ENCODE assay signal across 8 mouse cellular contexts in the genomic region with DNA sequence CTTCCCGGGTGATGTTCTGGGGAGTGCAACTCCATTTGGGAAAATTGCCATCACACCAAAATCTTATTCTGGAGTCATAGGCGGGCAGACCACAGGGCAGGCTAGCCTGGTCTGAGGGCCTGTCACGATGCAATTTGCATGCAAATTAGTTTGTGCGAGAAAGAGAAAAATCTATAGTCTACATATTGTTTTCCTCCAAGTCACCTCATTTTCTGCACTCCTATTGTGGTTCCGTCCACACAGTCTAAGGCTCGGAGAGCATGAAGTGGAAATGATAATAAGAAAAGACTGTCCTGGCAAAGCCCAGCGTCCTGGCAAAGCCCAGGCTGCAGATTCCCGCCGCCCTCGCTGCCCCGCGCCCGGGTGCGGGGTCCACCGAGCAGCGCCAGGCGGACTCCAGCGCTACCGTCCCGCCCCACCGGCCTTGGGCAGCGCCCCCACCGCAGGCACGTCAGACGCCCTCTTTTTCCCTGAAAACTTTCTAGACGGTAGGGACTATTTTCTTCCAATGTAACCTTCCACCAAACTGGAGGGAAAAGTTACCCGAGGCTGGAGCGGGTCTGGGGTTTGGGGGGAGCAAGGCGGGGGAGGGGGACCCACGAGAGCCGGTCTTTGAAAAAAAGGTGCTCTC. TPM values are rescaled to one million over a fixed set of nuclear protein-coding genes. Genes with fewer than 3 reads are reported as not detected.
A peak's percentile ranks its signal among the peaks of the same experiment; 100 is the strongest.
DNase-seq lines count a peak whose midpoint lies in the region; ATAC-seq and TF ChIP-seq lines count a peak whose summit lies in the region.

No protein-coding gene starts in this region.

- H3K36me3 ChIP-seq in embryonic facial prominence, embryonic 10.5 days (replicated peaks) = no peaks in the 10 kb centered on the region
- H3K36me3 ChIP-seq in heart, embryonic 12.5 days = 0 out of 2 replicates have a peak, but pooled peaks cover 3% of the 10 kb centered on the region
- H3K36me3 ChIP-seq in kidney, embryonic 15.5 days = no peaks in the 10 kb centered on the region
- no peaks in the 10 kb centered on the region for H3K36me3 ChIP-seq in lung, embryonic 15.5 days

- peak overlapping the region; percentile 74 for H3K4me3 ChIP-seq in embryonic facial prominence, embryonic 10.5 days
- H3K4me3 ChIP-seq in heart, embryonic 12.5 days = peak overlapping the region; percentile 69
- H3K4me3 ChIP-seq in kidney, embryonic 15.5 days (replicated peaks) = peak overlapping the region; percentile 71
- H3K4me3 ChIP-seq in lung, embryonic 15.5 days = peak overlapping the region; percentile 62
- H3K4me3 ChIP-seq in olfactory bulb, adult 2 months (ENCODE audit: insufficient read depth, low read depth, low read length) = peak overlapping the region; percentile 98

- H3K27ac ChIP-seq in embryonic facial prominence, embryonic 10.5 days (replicated peaks) = peak overlapping the region; percentile 97
- peak overlapping the region; percentile 83 for H3K27ac ChIP-seq in heart, embryonic 12.5 days (ENCODE audit: poor library complexity, severe bottlenecking)
- H3K27ac ChIP-seq in kidney, embryonic 15.5 days = peak overlapping the region; percentile 91
- H3K27ac ChIP-seq in lung, embryonic 15.5 days = peak overlapping the region; percentile 85
- no peak overlapping the region; the same call in 1 of the 2 replicates for H3K27ac ChIP-seq in olfactory bulb, adult 2 months (ENCODE audit: insufficient read depth, low read depth, low read length)

- peak; percentile 46; the same call in 1 of the 2 replicates for ATAC-seq in heart, embryonic 12.5 days (ENCODE audit: insufficient number of reproducible peaks, low FRiP score)
- ATAC-seq in kidney, embryonic 15.5 days (replicated peaks; ENCODE audit: low FRiP score) = peak; percentile 68
- ATAC-seq in lung, embryonic 15.5 days (ENCODE audit: borderline replicate concordance, extremely low read depth, low FRiP score, low TSS enrichment) = peak; percentile 55; the same call in 1 of the 2 replicates
- ATAC-seq in inflammation-experienced regulatory T-cells, adult 6 months = no peak

- peaks cover 7% of the 10 kb centered on the region for H3K27me3 ChIP-seq in embryonic facial prominence, embryonic 10.5 days (replicated peaks; ENCODE audit: low read depth, poor library complexity, severe bottlenecking)
- H3K27me3 ChIP-seq in heart, embryonic 12.5 days (replicated peaks) = no peaks in the 10 kb centered on the region
- no peaks in the 10 kb centered on the region for H3K27me3 ChIP-seq in kidney, embryonic 15.5 days
- H3K27me3 ChIP-seq in lung, embryonic 15.5 days = no peaks in the 10 kb centered on the region

- H3K4me2 ChIP-seq in heart, embryonic 12.5 days = peak overlapping the region; percentile 69
- H3K4me2 ChIP-seq in kidney, embryonic 15.5 days = peak overlapping the region; percentile 80
- peak overlapping the region; percentile 61 for H3K4me2 ChIP-seq in lung, embryonic 15.5 days

- H3K4me1 ChIP-seq in embryonic facial prominence, embryonic 10.5 days = peaks cover 13% of the 10 kb centered on the region
- H3K4me1 ChIP-seq in heart, embryonic 12.5 days (replicated peaks) = peaks cover 9% of the 10 kb centered on the region
- H3K4me1 ChIP-seq in kidney, embryonic 15.5 days = 0 out of 2 replicates have a peak, but pooled peaks cover 2% of the 10 kb centered on the region
- peaks cover 7% of the 10 kb centered on the region; the same call in 1 of the 2 replicates for H3K4me1 ChIP-seq in lung, embryonic 15.5 days
- H3K4me1 ChIP-seq in olfactory bulb, adult 2 months (ENCODE audit: control insufficient read depth, insufficient read depth, low read length) = peaks cover 2% of the 10 kb centered on the region; the same call in 1 of the 2 replicates

- 3% methylated on average over 31 of the region's 31 CpGs for WGBS in embryonic facial prominence, embryonic 10.5 days
- 2% methylated on average over 31 of the region's 31 CpGs for WGBS in heart, embryonic 12.5 days
- WGBS in kidney, embryonic 15.5 days = 2% methylated on average over 31 of the region's 31 CpGs
- WGBS in lung, embryonic 15.5 days = 1% methylated on average over 31 of the region's 31 CpGs
- 1% methylated on average over 31 of the region's 31 CpGs for WGBS in olfactory bulb, adult 2 months

- H3K9me3 ChIP-seq in embryonic facial prominence, embryonic 10.5 days = no peaks in the 10 kb centered on the region
- no peaks in the 10 kb centered on the region for H3K9me3 ChIP-seq in heart, embryonic 12.5 days (replicated peaks)
- no peaks in the 10 kb centered on the region for H3K9me3 ChIP-seq in kidney, embryonic 15.5 days (replicated peaks)
- H3K9me3 ChIP-seq in lung, embryonic 15.5 days = no peaks in the 10 kb centered on the region

- TF ChIP-seq CTCF in olfactory bulb, adult 2 months (IDR thresholded peaks at IDR 0.05; ENCODE audit: insufficient read depth, low read depth, low read length) = no peak

- no peak for TF ChIP-seq POLR2A in olfactory bulb, adult 2 months (IDR thresholded peaks at IDR 0.05; ENCODE audit: insufficient read depth, low read depth, low read length)

- DNase-seq in A20 (ENCODE audit: low read depth, low spot score) = peak; percentile 41
- peak; percentile 50 for DNase-seq in ZHBTc4 (ENCODE audit: low read depth, low spot score)
- peak; percentile 77 for DNase-seq in embryonic facial prominence, embryonic 10.5 days (ENCODE audit: low spot score)

- H3K9ac ChIP-seq in heart, embryonic 12.5 days = peak overlapping the region; percentile 88
- peak overlapping the region; percentile 82 for H3K9ac ChIP-seq in kidney, embryonic 15.5 days
- peak overlapping the region; percentile 76 for H3K9ac ChIP-seq in lung, embryonic 15.5 days

RNA-seq across cellular contexts. Expression of a gene that starts 16.2 kb away (rescaled TPM):
- polyA plus RNA-seq in embryonic facial prominence, embryonic 10.5 days (2016; fragmentation: Nextera tagmentation; extraction: Ambion mirVana) = 18.5 and 20.3 TPM in 2 replicates
- 12.3 and 12.8 TPM in 2 replicates for polyA plus RNA-seq in heart, embryonic 12.5 days (2016; fragmentation: Nextera tagmentation; extraction: Ambion mirVana)
- 17.4 and 18.8 TPM in 2 replicates for polyA plus RNA-seq in kidney, embryonic 15.5 days (2015; fragmentation: Nextera tagmentation; extraction: Ambion mirVana)
- polyA plus RNA-seq in lung, embryonic 15.5 days (2015; fragmentation: Nextera tagmentation; extraction: Ambion mirVana) = 13.7 and 16.3 TPM in 2 replicates
- polyA plus RNA-seq in olfactory bulb, adult 2 months (2012; ENCODE audit: insufficient read depth, insufficient read length, low replicate concordance, missing spikeins) = not detected in 2 replicates
- 10 to 100 TPM in 2 of 3 experiments, 1 to 10 TPM in 1; 9.4 to 20.5 (median 15.2) TPM for polyA plus RNA-seq in inflammation-experienced regulatory T-cells, adult 6 months (2017; shearing (Covaris generic))

RNA-seq across cellular contexts. Expression of a gene that starts 34.8 kb away (rescaled TPM):
- polyA plus RNA-seq in embryonic facial prominence, embryonic 10.5 days (2016; fragmentation: Nextera tagmentation; extraction: Ambion mirVana) = 10.7 and 10.8 TPM in 2 replicates
- 2.1 and 2.4 TPM in 2 replicates for polyA plus RNA-seq in heart, embryonic 12.5 days (2016; fragmentation: Nextera tagmentation; extraction: Ambion mirVana)
- polyA plus RNA-seq in kidney, embryonic 15.5 days (2015; fragmentation: Nextera tagmentation; extraction: Ambion mirVana) = 17.0 and 18.3 TPM in 2 replicates
- 28.8 and 29.7 TPM in 2 replicates for polyA plus RNA-seq in lung, embryonic 15.5 days (2015; fragmentation: Nextera tagmentation; extraction: Ambion mirVana)
- not detected in 2 replicates for polyA plus RNA-seq in olfactory bulb, adult 2 months (2012; ENCODE audit: insufficient read depth, insufficient read length, low replicate concordance, missing spikeins)
- polyA plus RNA-seq in inflammation-experienced regulatory T-cells, adult 6 months (2017; shearing (Covaris generic)) = under 1 TPM in 1 of 3 experiments, not detected in 2; 0.11 TPM
